Mouse (Mus musculus) heart, postnatal 0 days (tissue): ENCODE measurements at regions not wholly inside any gene's neighbourhood (a gene's known extent, or its start where the extent isn't known, plus 50 kb on each side); places are given as distances from the start of the nearest gene placed in this dataset.

ENCODE experiments used
- ATAC-seq: fragments of 200-750 bp; cut with Nextera tagmentation; 2 replicates; pipeline ENCODE4 v1.8.0; 2017; ENCODE audit warnings: low read depth, moderate number of reproducible peaks, moderate library complexity; ENCODE audit not compliant: insufficient read depth
- DNase-seq: peaks from one replicate; pipeline ENCODE4 v3.0.0-alpha.2; 2016; ENCODE audit warnings: low spot score
- H3K27ac ChIP-seq: fragments of 300-500 bp; sonication (generic); 2 replicates; pipeline ENCODE4 v1.5.1; 2014; ENCODE audit warnings: low read depth, mild to moderate bottlenecking
- H3K27me3 ChIP-seq: fragments of 300-500 bp; sonication (generic); 2 replicates; pipeline ENCODE4 v1.6.1; 2014; ENCODE audit warnings: low read length, mixed read lengths; ENCODE audit not compliant: control insufficient read depth, insufficient read depth
- H3K36me3 ChIP-seq: fragments of 300-500 bp; sonication (generic); replicated peaks from 2 replicates; pipeline ENCODE4 v1.6.1; 2014; ENCODE audit warnings: low read length, mixed read lengths; ENCODE audit not compliant: control insufficient read depth, insufficient read depth
- H3K4me1 ChIP-seq: fragments of 300-500 bp; sonication (generic); 2 replicates; pipeline ENCODE4 v1.6.1; 2014; ENCODE audit warnings: antibody characterized with exemption; ENCODE audit not compliant: control insufficient read depth, insufficient read depth
- H3K4me2 ChIP-seq: fragments of 300-500 bp; sonication (generic); 2 replicates; pipeline ENCODE4 v1.6.1; 2014; ENCODE audit warnings: low read depth, mild to moderate bottlenecking, low read length, moderate library complexity
- H3K4me3 ChIP-seq: fragments of 300-500 bp; sonication (generic); 2 replicates; pipeline ENCODE4 v1.5.1; 2014; ENCODE audit warnings: low read depth, low read length
- H3K9ac ChIP-seq: fragments of 300-500 bp; sonication (generic); replicated peaks from 2 replicates; pipeline ENCODE4 v1.6.1; 2014; ENCODE audit warnings: low read depth, low read length, mixed read lengths
- H3K9me3 ChIP-seq: fragments of 300-500 bp; sonication (generic); replicated peaks from 2 replicates; pipeline ENCODE4 v1.6.1; 2016; ENCODE audit warnings: low read length; ENCODE audit not compliant: control insufficient read depth
- CTCF ChIP-seq: IDR thresholded peaks from 2 replicates; pipeline ENCODE4 v1.5.1; 2016; ENCODE audit warnings: antibody characterized with exemption, control low read depth, low read depth
- EP300 ChIP-seq: IDR thresholded peaks from 2 replicates; pipeline ENCODE4 v1.6.1; 2016; ENCODE audit warnings: antibody characterized with exemption, low read depth
- WGBS: fragments of 180-500 bp; shearing (Covaris S2); extraction: QIAGEN DNeasy Blood & Tissue Kit; methylation state at CpG from one replicate; pipeline ENCODE4 v1.1.7; 2014; 5-methylcytosine and 5-hydroxymethylcytosine counted together

DNA sequence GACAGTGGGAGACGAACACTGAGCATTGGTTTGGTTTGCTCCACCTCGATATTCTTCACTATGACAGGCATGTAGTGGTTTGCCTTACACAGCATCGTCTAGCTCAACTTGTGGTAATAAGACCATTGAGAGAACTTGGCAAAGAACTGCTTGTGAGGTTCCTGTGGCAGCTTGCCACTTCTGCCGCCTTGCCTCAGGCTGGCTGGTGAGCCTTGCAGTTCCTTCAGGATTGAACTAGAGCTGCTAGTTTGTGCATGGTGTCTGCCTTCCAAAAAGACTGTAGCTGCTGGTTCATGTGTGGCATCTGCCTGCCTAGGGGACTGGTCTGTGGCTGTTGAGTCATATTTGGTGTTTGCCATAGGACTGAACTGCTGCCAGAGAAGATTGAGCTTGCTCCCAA, 110.8 kb downstream of the Plxna1 start:
- ATAC-seq = no peak
- Histone ChIP-seq H3K27ac (no peak overlapping the region), H3K27me3 (0 out of 2 replicates have a peak, but pooled peaks cover under 1% of the 10 kb centered on the region), H3K9ac (no peak overlapping the region), H3K4me2 (no peak overlapping the region), H3K9me3 (no peaks in the 10 kb centered on the region), H3K4me3 (no peak overlapping the region), H3K36me3 (no peaks in the 10 kb centered on the region), H3K4me1 (no peaks in the 10 kb centered on the region)
- WGBS = 64% methylated on average over 4 of the region's 4 CpGs
- no peak for DNase-seq
- TF ChIP-seq CTCF (no peak), EP300 (no peak)

GRCm38 (mm10) chr6:89256022-89256421, 106.4 kb downstream of the Plxna1 start:
- no peaks in the 10 kb centered on the region for H3K36me3 ChIP-seq
- 32% methylated on average over 4 of the region's 4 CpGs for WGBS
- H3K9me3 ChIP-seq = no peaks in the 10 kb centered on the region
- no peak overlapping the region for H3K27ac ChIP-seq
- DNase-seq (no peak), ATAC-seq (no peak)
- H3K4me3 ChIP-seq = no peak overlapping the region
- H3K4me1 ChIP-seq = no peaks in the 10 kb centered on the region
- TF ChIP-seq CTCF = no peak
- TF ChIP-seq EP300 = no peak
- no peaks in the 10 kb centered on the region for H3K27me3 ChIP-seq
- H3K4me2 ChIP-seq = no peak overlapping the region
- H3K9ac ChIP-seq = no peak overlapping the region

DNA sequence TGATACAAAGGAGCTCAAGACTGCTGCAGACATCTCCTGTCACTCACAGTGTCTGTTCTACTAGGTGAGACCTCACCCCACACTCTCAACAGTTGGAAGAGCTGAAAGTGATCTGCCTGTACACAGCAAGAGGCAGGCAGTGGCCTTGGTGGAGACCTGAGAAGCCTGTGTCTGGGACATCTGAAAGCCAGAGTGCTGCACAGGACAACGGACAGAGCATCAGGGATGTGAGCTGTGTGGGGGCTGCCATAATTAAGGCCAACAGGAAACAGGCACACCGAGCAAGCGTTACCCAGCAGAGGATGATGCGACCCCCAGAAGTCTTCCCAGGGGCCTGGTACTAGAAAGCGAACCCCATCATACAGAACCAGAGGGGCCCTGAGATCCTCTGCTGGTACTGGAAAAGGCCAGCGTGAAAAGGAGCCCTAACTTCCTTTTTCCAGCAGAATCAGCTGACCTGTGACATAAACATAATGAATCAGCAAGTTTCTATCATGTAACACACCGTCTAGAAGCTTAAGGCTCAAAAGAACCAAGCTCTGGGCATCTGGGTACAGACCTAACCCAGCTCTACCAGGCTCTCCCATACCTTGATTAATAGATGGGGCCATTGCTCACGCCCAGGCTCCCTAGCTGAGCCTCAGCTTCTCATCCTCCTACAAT, 105.7 kb downstream of the Plxna1 start:
- no peaks in the 10 kb centered on the region for H3K36me3 ChIP-seq
- H3K27ac ChIP-seq = no peak overlapping the region
- ATAC-seq = no peak
- no peak for DNase-seq
- H3K9ac ChIP-seq = no peak overlapping the region
- H3K4me1 ChIP-seq = no peaks in the 10 kb centered on the region
- 0 out of 2 replicates have a peak, but pooled peaks cover 3% of the 10 kb centered on the region for H3K27me3 ChIP-seq
- no peaks in the 10 kb centered on the region for H3K9me3 ChIP-seq
- no peak overlapping the region for H3K4me3 ChIP-seq
- H3K4me2 ChIP-seq = no peak overlapping the region
- 67% methylated on average over 8 of the region's 8 CpGs for WGBS
- TF ChIP-seq EP300 = no peak
- no peak for TF ChIP-seq CTCF

GRCm38 (mm10) chr6:89257416-89257815, 105.0 kb downstream of the Plxna1 start:
- DNase-seq (no peak), ATAC-seq (no peak)
- no peaks in the 10 kb centered on the region for H3K4me1 ChIP-seq
- no peak overlapping the region for H3K9ac ChIP-seq
- no peak overlapping the region for H3K4me2 ChIP-seq
- no peak overlapping the region for H3K27ac ChIP-seq
- no peak overlapping the region for H3K4me3 ChIP-seq
- H3K36me3 ChIP-seq = no peaks in the 10 kb centered on the region
- WGBS = 72% methylated on average over 6 of the region's 6 CpGs
- 0 out of 2 replicates have a peak, but pooled peaks cover 3% of the 10 kb centered on the region for H3K27me3 ChIP-seq
- TF ChIP-seq CTCF = no peak
- TF ChIP-seq EP300 = no peak
- H3K9me3 ChIP-seq = no peaks in the 10 kb centered on the region

- TF ChIP-seq CTCF (no peak), EP300 (no peak)
- Histone ChIP-seq H3K4me2 (no peak overlapping the region), H3K36me3 (no peaks in the 10 kb centered on the region), H3K4me3 (no peak overlapping the region), H3K27me3 (0 out of 2 replicates have a peak, but pooled peaks cover 3% of the 10 kb centered on the region), H3K9me3 (no peaks in the 10 kb centered on the region), H3K9ac (no peak overlapping the region), H3K4me1 (no peaks in the 10 kb centered on the region), H3K27ac (no peak overlapping the region)
- no peak for DNase-seq
- no peak for ATAC-seq
- WGBS = 73% methylated on average over 4 of the region's 4 CpGs
Measured at GRCm38 (mm10) chr6:89258140-89258539, 104.3 kb downstream of the Plxna1 start.

GRCm38 (mm10) chr6:89259406-89259994, 102.9 kb downstream of the Plxna1 start:
- Histone ChIP-seq H3K4me3 (no peak overlapping the region), H3K9ac (no peak overlapping the region), H3K4me1 (no peaks in the 10 kb centered on the region), H3K27me3 (0 out of 2 replicates have a peak, but pooled peaks cover 3% of the 10 kb centered on the region), H3K27ac (no peak overlapping the region), H3K9me3 (no peaks in the 10 kb centered on the region), H3K4me2 (no peak overlapping the region), H3K36me3 (no peaks in the 10 kb centered on the region)
- no peak for DNase-seq
- TF ChIP-seq CTCF (no peak), EP300 (no peak)
- 58% methylated on average over 11 of the region's 11 CpGs for WGBS
- no peak for ATAC-seq
